Mouse (Mus musculus) erythroblast, embryonic 14.5 days (primary cell): Measurements from ENCODE around the gene Slc13a1. TPM values are rescaled to one million over a fixed set of nuclear protein-coding genes. Genes with fewer than 3 reads are reported as not detected.

ENCODE experiments used
- H3K27me3 ChIP-seq: 2 replicates; pipeline ENCODE4 v1.6.1; 2012; ENCODE audit warnings: inconsistent platforms; ENCODE audit not compliant: control insufficient read depth
- H3K36me3 ChIP-seq: 2 replicates; pipeline ENCODE4 v1.6.1; 2012; ENCODE audit warnings: mild to moderate bottlenecking, inconsistent platforms; ENCODE audit not compliant: control insufficient read depth
- H3K4me1 ChIP-seq: 2 replicates; pipeline ENCODE4 v1.6.1; 2012; ENCODE audit warnings: inconsistent platforms; ENCODE audit not compliant: control insufficient read depth
- H3K4me3 ChIP-seq: replicated peaks from 2 replicates; pipeline ENCODE3; 2012; ENCODE audit warnings: moderate library complexity, mild to moderate bottlenecking, inconsistent platforms
- H3K9me3 ChIP-seq: 2 replicates; pipeline ENCODE4 v1.6.1; 2012; ENCODE audit warnings: low read length, inconsistent platforms, mixed read lengths; ENCODE audit not compliant: control insufficient read depth
- GATA1 ChIP-seq: IDR thresholded peaks from 2 replicates; pipeline ENCODE4 v1.6.1; 2012; ENCODE audit warnings: low read length, inconsistent platforms, mixed read lengths
- TAL1 ChIP-seq: IDR thresholded peaks from 3 replicates; pipeline ENCODE4 v1.6.1; 2012; ENCODE audit warnings: low read length, inconsistent platforms, mixed read lengths
- polyA plus RNA-seq: library from polyadenylated mRNA; stranded (reverse); fragments of >175 nt; gene quantifications from 2 replicates; pipeline ENCODE4 v1.2.3, GENCODE M21; 2012

The Slc13a1 gene
- polyA plus RNA-seq, 1 experiment = not detected

DNA sequence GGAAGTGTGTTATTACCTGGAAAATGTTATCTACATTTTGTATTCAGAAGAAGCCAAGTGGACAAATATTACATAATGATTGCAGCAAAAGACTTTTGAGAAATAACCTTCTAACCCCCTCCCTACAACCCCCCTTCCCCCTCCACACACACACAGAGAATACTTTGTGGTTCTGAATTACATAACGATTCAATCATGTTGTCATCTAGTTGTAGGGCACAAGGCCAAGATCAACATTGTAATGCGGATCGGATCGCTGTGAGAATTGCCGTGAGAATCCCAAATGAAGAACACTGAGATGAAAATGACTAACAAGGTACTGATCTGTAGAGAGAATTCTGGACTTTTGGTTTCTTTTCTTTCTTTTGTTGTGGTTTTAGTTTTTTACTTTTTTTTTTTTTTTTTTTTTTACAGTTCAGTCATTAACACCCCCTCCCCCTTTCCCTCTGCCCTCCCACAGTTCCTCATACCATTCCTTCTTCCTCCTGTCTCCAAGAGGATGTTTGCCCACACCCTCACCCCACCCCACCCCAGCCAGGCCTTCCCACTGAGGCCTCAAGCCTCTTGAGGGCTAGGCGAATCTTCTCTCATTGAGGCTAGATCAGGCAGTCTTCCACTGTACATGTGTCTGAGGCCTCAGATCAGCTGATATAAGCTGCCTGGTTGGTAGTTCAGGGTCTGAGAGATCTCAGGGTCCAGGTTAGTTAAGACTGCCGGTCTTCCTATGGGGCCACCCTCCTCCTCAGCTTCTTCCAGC is 120.7 kb downstream of the Slc13a1 start:
- Histone ChIP-seq H3K27me3 (no peaks in the 10 kb centered on the region), H3K4me3 (no peak overlapping the region)

DNA sequence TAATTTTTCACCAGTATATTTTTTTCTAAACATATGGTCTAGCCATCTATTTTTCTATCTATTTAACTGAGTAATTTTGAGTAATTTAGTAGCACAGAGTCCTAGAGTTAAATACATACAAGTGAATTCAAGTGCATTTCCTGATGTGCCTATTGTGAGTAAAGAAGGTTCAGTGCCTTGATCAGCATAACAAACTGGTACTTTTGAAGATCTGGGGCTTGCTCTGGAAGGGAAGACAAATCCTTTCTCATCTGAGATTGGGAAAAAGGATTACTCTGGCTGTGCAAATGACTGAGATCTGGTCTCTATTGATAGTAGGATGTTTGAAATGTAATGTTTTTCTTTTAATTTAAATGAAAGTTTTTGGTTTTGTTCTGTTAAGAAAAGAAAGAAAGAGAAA is 124.4 kb downstream of the Slc13a1 start:
- H3K36me3 ChIP-seq = no peaks in the 10 kb centered on the region
- no peaks in the 10 kb centered on the region for H3K4me1 ChIP-seq
- TF ChIP-seq GATA1 (no peak), TAL1 (no peak)
- no peaks in the 10 kb centered on the region for H3K27me3 ChIP-seq
- no peak overlapping the region for H3K4me3 ChIP-seq
- no peaks in the 10 kb centered on the region; the same call in 1 of the 2 replicates for H3K9me3 ChIP-seq

More for the DNA sequence above, 120.7 kb downstream of the Slc13a1 start:
- TF ChIP-seq GATA1 (no peak), TAL1 (no peak)
- Histone ChIP-seq H3K36me3 (no peaks in the 10 kb centered on the region), H3K9me3 (no peaks in the 10 kb centered on the region; the same call in 1 of the 2 replicates), H3K4me1 (no peaks in the 10 kb centered on the region)

Other genes with a start within 250 kb of the Slc13a1 start
- not detected in 2 replicates for gene Tas2r118, start 198.0 kb downstream of the Slc13a1 start, polyA plus RNA-seq